ENCODE assay signal across 8 mouse cellular contexts in the genomic region with DNA sequence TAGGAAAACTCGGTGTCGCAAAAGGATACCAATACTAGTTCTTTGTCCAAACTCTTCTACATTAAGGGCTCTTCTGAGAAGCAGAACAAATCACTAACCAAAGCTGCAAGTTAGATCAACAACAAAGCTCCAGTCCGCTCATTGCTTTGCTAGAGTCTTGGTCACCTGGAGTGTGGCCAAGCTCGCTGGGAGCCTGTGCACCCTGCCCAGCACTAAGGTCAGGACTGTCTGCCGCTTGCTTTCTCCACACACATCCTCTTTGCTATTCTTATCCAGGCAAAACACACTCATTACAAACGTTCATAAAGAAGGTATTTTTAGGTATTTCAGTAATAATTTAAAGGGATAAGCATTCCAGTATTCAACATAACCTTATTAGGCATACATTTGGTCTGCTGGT.
DNase-seq lines count a peak whose midpoint lies in the region; ATAC-seq and TF ChIP-seq lines count a peak whose summit lies in the region.

No protein-coding gene starts in this region.

- H3K4me1 ChIP-seq in heart, adult 2 months (ENCODE audit: control insufficient read depth, insufficient read depth, low read length) = peaks cover 14% of the 10 kb centered on the region
- peaks cover 8% of the 10 kb centered on the region; the same call in 1 of the 2 replicates for H3K4me1 ChIP-seq in intestine, postnatal 0 days (replicated peaks; ENCODE audit: control insufficient read depth, insufficient read depth, low read length)

- no peaks in the 10 kb centered on the region for H3K27me3 ChIP-seq in heart, adult 2 months (ENCODE audit: control insufficient read depth, insufficient read depth, low read length)
- no peaks in the 10 kb centered on the region for H3K27me3 ChIP-seq in intestine, postnatal 0 days (replicated peaks; ENCODE audit: control insufficient read depth, insufficient read depth, low read length)

- no peak overlapping the region for H3K4me2 ChIP-seq in intestine, postnatal 0 days (replicated peaks; ENCODE audit: low read depth)

- intact Hi-C loops in heart, adult 2 months (cut with DNase I) = no loop called here

- no peak for ATAC-seq in intestine, postnatal 0 days

- H3K9ac ChIP-seq in heart, adult 2 months (ENCODE audit: low read depth, low read length) = no peak overlapping the region
- no peak overlapping the region for H3K9ac ChIP-seq in intestine, postnatal 0 days (ENCODE audit: low read depth, low read length)

- H3K4me3 ChIP-seq in heart, adult 2 months = no peak overlapping the region
- H3K4me3 ChIP-seq in intestine, postnatal 0 days (ENCODE audit: low read depth, low read length) = no peak overlapping the region

- no peak for TF ChIP-seq CTCF in heart, adult 2 months (IDR thresholded peaks at IDR 0.05)
- TF ChIP-seq CTCF in intestine, postnatal 0 days (IDR thresholded peaks at IDR 0.05; ENCODE audit: low read depth) = no peak

- peak; percentile 17 for DNase-seq in cerebellum, adult 11-12 months
- DNase-seq in cerebellum, adult 8-10 months = no peak
- peak; percentile 75 to 87 for DNase-seq in adrenal gland, adult (ENCODE audit: inconsistent age in 2 of 2, low spot score in 1 of 2)
- DNase-seq in heart, adult 2 months = peak; percentile 81 to 84
- DNase-seq in kidney, postnatal 4 days = peak; percentile 74 to 82
- peak; percentile 26 for DNase-seq in right cerebral cortex, postnatal 4 days
- DNase-seq in spleen, postnatal 4 days (ENCODE audit: low spot score in 2 of 2) = no peak

- TF ChIP-seq EP300 in heart, adult 2 months (IDR thresholded peaks at IDR 0.05; ENCODE audit: insufficient read depth, low read depth, low read length) = no peak

- TF ChIP-seq POLR2A in heart, adult 2 months (IDR thresholded peaks at IDR 0.05; ENCODE audit: insufficient read depth, low read depth, low read length) = no peak

- peak overlapping the region; percentile 44 for H3K27ac ChIP-seq in heart, adult 2 months
- H3K27ac ChIP-seq in intestine, postnatal 0 days (ENCODE audit: low read depth, low read length) = no peak overlapping the region

- WGBS in heart, adult 2 months = 15% methylated on average over 6 of the region's 6 CpGs
- WGBS in intestine, postnatal 0 days = 52% methylated on average over 6 of the region's 6 CpGs

- no peaks in the 10 kb centered on the region for H3K9me3 ChIP-seq in intestine, postnatal 0 days (ENCODE audit: control insufficient read depth)

- peaks cover 41% of the 10 kb centered on the region for H3K36me3 ChIP-seq in heart, adult 2 months (ENCODE audit: control insufficient read depth, insufficient read depth, low read length)
- no peaks in the 10 kb centered on the region for H3K36me3 ChIP-seq in intestine, postnatal 0 days (ENCODE audit: control insufficient read depth, insufficient read depth)

- peaks cover 2% of the 10 kb centered on the region; the same call in 1 of the 2 replicates for H3K79me2 ChIP-seq in heart, adult 2 months (replicated peaks; ENCODE audit: control insufficient read depth, insufficient read depth, low read length)

Comparison
In these comparisons a context has a peak if more than half of its experiments do, and no peak if none do; other contexts are left out.
1. DNase-seq: peak in cerebellum, adult 11-12 months (single experiment), adrenal gland, adult (2 of 2), heart, adult 2 months (2 of 2), kidney, postnatal 4 days (2 of 2) and right cerebral cortex, postnatal 4 days (single experiment); none in cerebellum, adult 8-10 months (single experiment) and spleen, postnatal 4 days (0 of 2).